Mouse (Mus musculus) ZHBTc4 (cell line): ENCODE data around the gene Batf3.

Experiments used
- DNase-seq: peaks from one replicate; pipeline ENCODE4 v3.0.0-alpha.2; 2011; ENCODE audit warnings: low read depth, low spot score

Gene Batf3

GRCm38 (mm10) chr1:191086304-191086878, 11.3 kb upstream of the Batf3 start:
- DNase-seq = no peak

DNA sequence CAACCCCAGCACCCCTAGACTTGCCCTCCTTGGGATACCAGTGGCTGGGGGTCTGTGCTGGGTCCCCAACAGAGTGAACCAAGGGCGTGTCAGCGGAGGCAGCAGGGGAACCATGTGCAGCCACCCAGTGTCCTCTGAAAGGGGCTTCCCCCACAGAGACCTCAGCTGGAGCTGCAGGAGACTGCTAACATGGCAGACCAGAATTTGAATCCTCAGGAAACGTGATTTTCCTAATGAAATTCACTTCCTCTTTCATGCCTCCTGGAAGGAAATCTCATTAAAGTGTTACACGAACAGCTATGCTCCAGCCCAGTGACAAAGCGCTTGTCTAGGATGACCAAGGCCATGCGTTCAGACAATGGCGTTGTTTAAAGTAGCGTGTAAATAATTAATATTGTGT, 10.7 kb upstream of the Batf3 start:
- no peak for DNase-seq

- DNase-seq = no peak
Measured at GRCm38 (mm10) chr1:191087955-191088354, 9.7 kb upstream of the Batf3 start.

DNA sequence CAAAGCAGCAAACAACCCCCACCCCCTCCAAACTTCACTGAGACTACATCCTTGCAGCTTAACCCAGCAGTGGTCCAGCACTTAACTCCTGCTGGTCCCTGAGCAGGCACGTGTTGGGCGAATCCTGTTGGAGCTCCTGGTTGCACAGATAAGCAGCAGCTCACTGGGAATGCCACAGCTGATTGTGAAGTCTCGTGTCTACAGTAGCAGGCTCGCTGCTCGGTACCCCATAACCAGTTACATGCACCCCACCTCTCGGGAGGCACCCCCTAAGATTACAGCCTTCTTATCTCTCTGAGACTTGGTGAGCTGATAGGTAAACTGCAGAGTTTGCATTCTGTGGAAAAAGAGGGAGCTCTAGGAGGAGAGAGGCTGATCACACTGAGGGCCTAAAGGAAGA, 8.3 kb upstream of the Batf3 start:
- DNase-seq = no peak

DNA sequence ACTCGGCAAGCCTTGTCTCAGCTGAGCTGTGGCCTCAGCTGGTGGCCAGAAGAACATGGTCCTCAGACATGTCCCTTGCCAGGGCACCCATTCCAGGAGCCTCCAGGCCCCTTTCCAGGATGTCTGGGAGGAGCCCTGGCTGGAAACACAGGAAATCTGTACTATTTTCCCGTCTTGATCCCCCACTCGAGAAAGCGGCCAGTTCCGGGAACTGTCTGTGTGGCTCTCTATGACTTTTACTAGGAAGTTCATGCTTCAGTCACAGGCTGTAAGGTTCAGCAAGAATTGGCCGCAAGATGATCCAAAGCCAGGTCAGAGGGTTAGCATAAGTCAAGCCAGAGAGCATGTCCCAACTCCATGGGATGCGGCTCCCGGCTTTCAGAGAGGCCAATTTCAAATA, 5.6 kb upstream of the Batf3 start:
- no peak for DNase-seq

GRCm38 (mm10) chr1:191093578-191093977, 4.1 kb upstream of the Batf3 start:
- no peak for DNase-seq

DNA sequence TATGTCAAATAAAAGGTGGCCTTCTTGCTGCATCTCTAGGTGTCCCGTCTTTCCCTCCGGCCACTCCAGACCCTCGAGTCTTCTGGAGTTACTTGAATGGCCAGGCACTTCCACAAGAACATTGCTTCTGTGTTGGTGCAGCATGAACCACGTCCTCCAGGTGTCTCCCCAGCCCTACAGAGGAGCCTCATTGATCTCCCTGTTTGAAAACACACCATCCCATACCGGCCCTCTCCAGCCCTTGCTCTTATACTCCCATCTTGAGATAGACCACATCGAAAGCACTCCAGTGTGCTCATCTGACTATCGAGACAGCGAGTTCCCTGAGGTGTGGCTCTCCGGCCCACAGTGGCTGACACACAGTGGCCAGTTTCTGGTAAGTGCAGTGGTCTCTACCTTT, 2.6 kb upstream of the Batf3 start:
- DNase-seq = no peak

GRCm38 (mm10) chr1:191096871-191097681, 571 bp upstream of the Batf3 start:
- DNase-seq = no peak

DNA sequence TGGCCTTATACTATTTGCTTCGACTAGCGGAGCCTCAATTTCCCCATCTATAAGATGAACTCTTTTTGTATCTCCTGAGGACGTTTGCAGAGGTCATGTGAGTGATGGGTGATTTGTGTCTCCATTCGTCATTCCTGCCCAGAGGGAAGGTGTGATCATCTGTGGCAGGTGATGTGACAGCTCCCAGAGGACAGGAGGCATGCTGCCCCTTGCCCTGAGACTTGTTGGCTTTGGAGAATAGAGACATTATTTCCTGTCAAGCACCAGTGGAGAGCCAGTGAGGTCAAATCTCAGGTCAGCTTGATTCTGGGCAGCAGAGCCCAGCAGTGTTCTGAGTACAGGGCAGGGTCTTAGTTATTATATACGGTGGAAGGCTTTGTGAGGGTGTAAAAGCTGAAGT, 1.5 kb downstream of the Batf3 start:
- DNase-seq = no peak

DNA sequence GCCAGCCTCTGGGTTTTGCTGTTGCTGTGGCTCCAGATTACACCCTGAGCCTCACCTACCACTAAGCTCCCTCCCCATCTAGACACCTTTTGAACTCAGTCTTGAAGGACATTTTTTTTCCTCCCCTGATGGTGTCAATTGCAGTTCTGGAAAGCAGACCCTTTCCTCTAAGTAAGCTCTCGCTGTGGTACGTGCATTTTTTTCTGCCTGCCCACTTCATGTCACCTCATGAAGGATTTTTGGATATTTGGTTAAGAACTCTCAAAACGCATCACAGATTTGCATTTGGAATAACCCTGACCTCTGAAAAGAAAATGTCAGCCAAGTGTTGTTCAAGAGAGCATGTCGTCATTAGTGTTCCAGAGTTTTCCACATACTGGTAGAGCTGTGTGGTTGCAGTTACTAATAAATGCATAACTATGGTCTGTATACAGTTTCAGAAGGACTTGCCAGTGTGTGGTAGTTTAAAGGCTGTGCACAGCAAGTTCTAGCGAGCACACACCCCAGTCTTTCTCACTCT, 2.2 kb downstream of the Batf3 start:
- no peak for DNase-seq

GRCm38 (mm10) chr1:191102730-191103370, 5.2 kb downstream of the Batf3 start:
- DNase-seq = no peak

DNA sequence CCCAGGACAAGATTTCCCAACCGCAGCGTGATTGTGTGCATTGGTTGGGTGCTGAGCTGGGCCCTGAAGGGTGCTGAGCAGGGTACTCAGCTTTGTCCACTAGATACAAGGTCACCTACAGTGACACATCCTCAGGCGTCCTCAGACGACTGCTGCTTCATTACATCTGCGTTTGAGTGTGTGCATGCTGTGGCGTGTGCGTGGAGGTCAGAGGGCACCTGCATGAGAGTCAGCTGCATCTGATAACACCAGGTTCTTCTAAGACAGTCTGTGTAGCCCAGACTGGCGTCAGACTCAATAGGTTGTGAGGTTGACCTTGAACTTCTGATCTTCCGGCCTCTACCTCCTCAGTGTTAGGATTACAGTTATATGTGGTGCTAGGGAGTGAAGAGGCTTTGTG, 7.6 kb downstream of the Batf3 start:
- DNase-seq = no peak

GRCm38 (mm10) chr1:191107306-191107705, 9.7 kb downstream of the Batf3 start:
- DNase-seq = no peak

DNA sequence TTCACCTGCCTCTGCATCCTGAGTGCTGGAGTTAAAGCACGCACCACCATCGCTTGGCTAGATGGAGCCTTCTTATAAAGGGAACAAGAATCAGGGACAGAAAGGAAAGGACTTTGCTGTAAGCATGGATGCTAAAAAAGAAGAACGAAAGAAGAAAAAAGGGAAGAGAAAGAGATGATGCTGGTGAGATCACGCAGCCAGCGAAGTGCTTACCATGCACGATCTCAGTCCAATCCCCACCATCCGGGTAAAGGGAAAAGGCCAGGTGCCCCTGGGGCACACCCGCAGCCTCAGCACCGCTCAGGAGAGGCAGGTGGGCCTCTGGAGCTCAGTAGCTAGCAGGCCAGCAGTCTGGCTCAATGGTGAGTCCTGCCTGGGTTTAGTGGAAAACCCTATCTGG, 12.3 kb downstream of the Batf3 start:
- DNase-seq = no peak

DNA sequence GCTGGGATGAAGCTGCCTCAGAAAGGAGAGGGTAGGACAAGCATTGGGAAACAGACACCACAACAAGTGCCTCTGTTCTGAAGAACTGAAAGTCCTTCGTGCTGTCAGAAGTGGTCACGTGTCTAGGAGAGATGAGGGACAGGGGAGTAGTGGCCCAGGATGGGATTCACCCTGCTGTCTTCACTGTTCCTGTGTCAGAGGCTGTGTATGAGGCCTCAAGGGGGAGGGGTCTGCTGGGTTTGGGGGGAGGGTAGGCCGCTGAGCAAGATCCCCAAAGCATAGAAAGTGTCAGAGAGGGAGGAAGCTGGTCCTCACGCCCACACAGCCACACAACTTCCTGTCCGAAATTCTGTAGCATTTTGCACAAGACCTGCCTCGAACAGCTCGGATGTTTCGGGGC, 13.5 kb downstream of the Batf3 start:
- no peak for DNase-seq

GRCm38 (mm10) chr1:191114868-191115267, 17.2 kb downstream of the Batf3 start:
- no peak for DNase-seq

GRCm38 (mm10) chr1:191115514-191116238, 18.0 kb downstream of the Batf3 start:
- no peak for DNase-seq

GRCm38 (mm10) chr1:191122744-191123143, 25.1 kb downstream of the Batf3 start:
- DNase-seq = no peak

- DNase-seq = no peak
Measured at GRCm38 (mm10) chr1:191123696-191124095, 26.0 kb downstream of the Batf3 start.

DNA sequence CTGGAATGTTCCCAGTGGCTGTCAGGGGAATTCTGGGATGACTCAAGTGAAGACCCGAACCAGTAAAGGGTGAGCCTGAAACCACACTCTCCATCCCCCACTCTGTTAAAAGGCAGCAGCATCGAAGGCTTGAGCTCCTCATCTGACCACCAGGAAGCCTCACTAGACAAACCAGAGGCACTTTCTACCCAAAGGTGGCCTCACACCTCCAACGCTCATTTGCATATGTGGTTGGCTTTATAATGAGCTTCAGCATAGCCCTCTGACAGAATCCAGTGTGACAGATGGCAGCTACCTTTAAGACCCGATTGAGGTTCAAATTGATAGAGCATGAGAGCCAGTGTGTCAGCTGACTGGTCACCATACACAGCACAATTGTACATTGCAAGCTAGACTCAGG, 26.6 kb downstream of the Batf3 start:
- no peak for DNase-seq

- DNase-seq = peak; percentile 86
Measured at GRCm38 (mm10) chr1:191125811-191126638, 28.4 kb downstream of the Batf3 start.
